Mouse (Mus musculus) ES-Bruce4 (cell line): ENCODE results near the gene Fbxo10. TPM values are rescaled to one million over a fixed set of nuclear protein-coding genes. Genes with fewer than 3 reads are reported as not detected.
A peak's percentile ranks its signal among the peaks of the same experiment; 100 is the strongest.
"Not testable (repeated sequence)": the region's sequence is repeated elsewhere in the genome, so short reads cannot be mapped to it uniquely, and the experiment has no call there.

Experiments used
- H3K27ac ChIP-seq: 2 replicates; pipeline ENCODE4 v1.5.1; 2012; ENCODE audit warnings: low read length, inconsistent platforms; ENCODE audit not compliant: insufficient read depth
- H3K27me3 ChIP-seq: 2 replicates; pipeline ENCODE4 v1.6.1; 2012; ENCODE audit warnings: mild to moderate bottlenecking, low read length, inconsistent platforms; ENCODE audit not compliant: control insufficient read depth, poor library complexity, insufficient read depth, severe bottlenecking
- H3K36me3 ChIP-seq: 2 replicates; pipeline ENCODE4 v1.6.1; 2012; ENCODE audit warnings: inconsistent platforms, mild to moderate bottlenecking, low read length, moderate library complexity; ENCODE audit not compliant: control insufficient read depth, poor library complexity, insufficient read depth, severe bottlenecking
- H3K4me1 ChIP-seq: one replicate; pipeline ENCODE4 v1.8.1; 2011; ENCODE audit warnings: low read length; ENCODE audit not compliant: control insufficient read depth, insufficient read depth
- H3K4me3 ChIP-seq: 2 replicates; pipeline ENCODE4 v1.5.1; 2011; ENCODE audit warnings: low read depth, mild to moderate bottlenecking, low read length
- H3K9ac ChIP-seq: 2 replicates; pipeline ENCODE4 v1.6.1; 2012; ENCODE audit warnings: low read depth, mild to moderate bottlenecking, inconsistent platforms; ENCODE audit not compliant: poor library complexity, severe bottlenecking
- H3K9me3 ChIP-seq: replicated peaks from 2 replicates; pipeline ENCODE4 v1.6.1; 2012; ENCODE audit warnings: mild to moderate bottlenecking, low read length, inconsistent platforms; ENCODE audit not compliant: control insufficient read depth, poor library complexity, insufficient read depth, severe bottlenecking
- CTCF ChIP-seq: IDR thresholded peaks from one replicate; pipeline ENCODE4 v1.8.1; 2011; ENCODE audit warnings: low read depth, low read length
- EP300 ChIP-seq: IDR thresholded peaks from 2 replicates; pipeline ENCODE4 v1.6.1; 2011; ENCODE audit warnings: low read depth, low read length; ENCODE audit not compliant: insufficient read depth
- POLR2A ChIP-seq: IDR thresholded peaks from one replicate; pipeline ENCODE4 v1.8.1; 2011; ENCODE audit warnings: low read length; ENCODE audit not compliant: insufficient read depth
- polyA plus RNA-seq: library from polyadenylated mRNA; stranded (reverse); fragments of >200 nt; gene quantifications from 2 replicates; pipeline ENCODE4 v1.2.4, GENCODE M21; 2011; ENCODE audit warnings: low read depth; ENCODE audit not compliant: missing spikeins, insufficient read depth, insufficient read length

Fbxo10 gene
- polyA plus RNA-seq, 1 experiment: 2.6 TPM

GRCm38 (mm10) chr4:44994776-44995175 lies 89.6 kb downstream of the Fbxo10 start:
- no peaks in the 10 kb centered on the region; the same call in 1 of the 2 replicates for H3K36me3 ChIP-seq
- H3K9ac ChIP-seq: no peak overlapping the region
- peak overlapping the region; percentile 0; the same call in 1 of the 2 replicates for H3K4me3 ChIP-seq
- no peaks in the 10 kb centered on the region for H3K27me3 ChIP-seq
- TF ChIP-seq EP300 (no peak), CTCF (peak; percentile 15), POLR2A (no peak)
- no peaks in the 10 kb centered on the region for H3K9me3 ChIP-seq
- no peaks in the 10 kb centered on the region for H3K4me1 ChIP-seq
- no peak overlapping the region for H3K27ac ChIP-seq

- Histone ChIP-seq H3K4me1 (no peaks in the 10 kb centered on the region), H3K9ac (no peak overlapping the region), H3K27me3 (no peaks in the 10 kb centered on the region), H3K9me3 (no peaks in the 10 kb centered on the region), H3K27ac (no peak overlapping the region), H3K4me3 (no peak overlapping the region), H3K36me3 (no peaks in the 10 kb centered on the region; the same call in 1 of the 2 replicates)
- TF ChIP-seq POLR2A (no peak), CTCF (no peak), EP300 (no peak)
Observed at GRCm38 (mm10) chr4:44993847-44994246, 90.6 kb downstream of the Fbxo10 start.

DNA sequence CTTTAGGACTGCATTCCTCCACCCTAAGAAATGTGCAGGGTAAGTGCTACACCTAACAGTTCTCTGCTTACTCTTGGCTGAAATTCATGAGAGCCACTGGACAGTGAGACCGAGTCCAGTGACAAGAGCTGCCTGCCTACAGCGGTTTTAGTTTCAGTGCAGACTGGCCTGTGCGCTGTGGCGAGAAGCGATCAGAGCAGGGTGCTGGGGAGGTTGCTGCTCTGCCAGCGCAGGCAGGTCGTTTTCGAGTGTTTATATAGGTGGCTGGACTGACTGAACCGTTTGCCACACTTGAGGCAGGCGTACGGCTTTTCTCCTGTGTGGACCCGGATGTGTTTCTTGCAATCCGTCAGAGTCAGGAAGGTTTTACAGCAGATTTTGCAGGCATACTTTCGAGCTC lies 91.2 kb downstream of the Fbxo10 start:
- not testable (repeated sequence) for H3K36me3 ChIP-seq, H3K9me3 ChIP-seq, H3K27me3 ChIP-seq, H3K4me3 ChIP-seq, H3K27ac ChIP-seq, H3K4me1 ChIP-seq, H3K9ac ChIP-seq

- not testable (repeated sequence) for H3K9me3 ChIP-seq, H3K9ac ChIP-seq, H3K36me3 ChIP-seq
Observed at GRCm38 (mm10) chr4:44992330-44992729, 92.1 kb downstream of the Fbxo10 start.

GRCm38 (mm10) chr4:44990560-44990959 lies 93.8 kb downstream of the Fbxo10 start:
- no peak overlapping the region for H3K27ac ChIP-seq
- H3K9ac ChIP-seq: no peak overlapping the region
- H3K36me3 ChIP-seq: no peaks in the 10 kb centered on the region; the same call in 1 of the 2 replicates
- no peaks in the 10 kb centered on the region for H3K4me1 ChIP-seq
- H3K9me3 ChIP-seq: no peaks in the 10 kb centered on the region
- TF ChIP-seq POLR2A (no peak), EP300 (no peak), CTCF (no peak)
- H3K4me3 ChIP-seq: no peak overlapping the region
- no peaks in the 10 kb centered on the region for H3K27me3 ChIP-seq

More at GRCm38 (mm10) chr4:44992330-44992729, 92.1 kb downstream of the Fbxo10 start:
- not testable (repeated sequence) for H3K27me3 ChIP-seq, H3K27ac ChIP-seq, H3K4me3 ChIP-seq, H3K4me1 ChIP-seq

Other genes starting within 250 kb of the Fbxo10 start
- gene Grhpr, start 103.2 kb downstream of the Fbxo10 start, polyA plus RNA-seq: 26.8 and 26.9 TPM in 2 replicates
- gene Zbtb5, start 72.2 kb downstream of the Fbxo10 start, polyA plus RNA-seq: 11.2 and 12.8 TPM in 2 replicates
- gene Polr1e, start 66.0 kb downstream of the Fbxo10 start, polyA plus RNA-seq: 35.1 and 36.0 TPM in 2 replicates
- 112 and 114 TPM in 2 replicates for gene Tomm5, start 23.5 kb upstream of the Fbxo10 start, polyA plus RNA-seq
- 3.2 and 4.5 TPM in 2 replicates for gene Frmpd1, start 100.3 kb upstream of the Fbxo10 start, polyA plus RNA-seq
- gene Trmt10b, start 212.5 kb upstream of the Fbxo10 start, polyA plus RNA-seq: 19.7 and 19.8 TPM in 2 replicates